Mouse (Mus musculus): ENCODE data around the gene Brca1.

Brca1 gene

GRCm38 (mm10) chr11:101552476-101553300 is 933 bp upstream of the Brca1 start:
- in situ Hi-C loops (cut with MboI; ENCODE audit: low pct_unique_long_range_greater_than_20kb in 1 of 2, low sequenced_read_pairs in 2 of 2, unreplicated experiment in 1 of 2) = no loop called here

DNA sequence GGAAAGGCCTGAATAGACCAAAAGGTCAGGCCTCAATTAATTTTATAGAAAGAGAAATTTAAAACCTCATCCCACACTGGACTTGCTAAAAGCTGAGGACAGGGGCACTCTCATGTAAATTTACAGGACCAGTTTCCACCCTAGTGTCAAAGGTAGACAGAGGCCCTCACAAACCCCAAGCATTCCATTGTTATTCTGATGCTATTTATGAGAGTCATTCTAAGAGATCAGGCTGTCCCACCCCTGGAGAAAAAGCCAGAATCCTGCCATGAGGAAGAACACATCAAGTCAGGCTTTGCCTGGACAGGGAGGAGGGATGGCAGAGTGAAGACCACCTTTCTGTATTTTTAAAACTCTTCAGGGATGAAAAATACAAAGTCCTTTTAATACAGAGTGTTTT is 3.2 kb downstream of the Brca1 start:
- in situ Hi-C loops (cut with MboI; ENCODE audit: low pct_unique_long_range_greater_than_20kb in 1 of 2, low sequenced_read_pairs in 2 of 2, unreplicated experiment in 1 of 2) = no loop called here

- in situ Hi-C loops (cut with MboI; ENCODE audit: low pct_unique_long_range_greater_than_20kb in 1 of 2, low sequenced_read_pairs in 2 of 2, unreplicated experiment in 1 of 2) = no loop called here
Observed at GRCm38 (mm10) chr11:101544132-101544531, 7.6 kb downstream of the Brca1 start.

GRCm38 (mm10) chr11:101543533-101543932 is 8.2 kb downstream of the Brca1 start:
- in situ Hi-C loops (cut with MboI; ENCODE audit: low pct_unique_long_range_greater_than_20kb in 1 of 2, low sequenced_read_pairs in 2 of 2, unreplicated experiment in 1 of 2) = no loop called here

GRCm38 (mm10) chr11:101526686-101527085 is 25.1 kb downstream of the Brca1 start:
- in situ Hi-C loops (cut with MboI; ENCODE audit: low pct_unique_long_range_greater_than_20kb in 1 of 2, low sequenced_read_pairs in 2 of 2, unreplicated experiment in 1 of 2) = no loop called here

DNA sequence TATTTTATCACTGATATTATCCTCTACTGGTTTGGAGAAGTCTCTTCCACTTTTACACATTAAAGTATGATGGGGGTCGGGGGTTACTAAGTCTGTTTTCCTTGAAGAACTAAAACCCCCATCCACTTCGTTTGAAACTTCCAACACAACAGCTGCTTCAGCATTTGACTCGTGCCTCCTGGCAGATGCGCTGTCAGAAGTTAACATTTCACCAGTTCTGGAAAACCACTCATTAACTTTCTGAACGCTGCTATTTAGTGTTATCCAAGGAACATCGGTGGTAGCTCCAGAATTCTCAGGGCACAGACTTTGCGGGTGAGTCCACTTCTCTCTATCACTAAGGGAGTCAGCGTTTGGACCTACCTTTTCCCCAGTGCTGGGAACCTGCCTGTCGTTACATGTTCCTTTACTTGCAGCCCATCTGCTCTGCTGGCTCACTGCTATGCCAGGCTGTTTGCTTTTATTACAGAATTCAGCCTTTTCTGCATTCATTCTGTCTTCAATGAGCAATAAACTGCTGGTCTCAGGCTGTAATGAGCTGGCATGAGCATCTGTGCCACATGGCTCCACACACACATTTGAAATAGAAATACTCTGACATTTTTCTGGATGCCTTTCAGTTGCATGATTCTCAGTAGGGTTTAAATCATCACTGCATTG is 25.7 kb downstream of the Brca1 start:
- in situ Hi-C loops (cut with MboI; ENCODE audit: low pct_unique_long_range_greater_than_20kb in 1 of 2, low sequenced_read_pairs in 2 of 2, unreplicated experiment in 1 of 2) = no loop called here

DNA sequence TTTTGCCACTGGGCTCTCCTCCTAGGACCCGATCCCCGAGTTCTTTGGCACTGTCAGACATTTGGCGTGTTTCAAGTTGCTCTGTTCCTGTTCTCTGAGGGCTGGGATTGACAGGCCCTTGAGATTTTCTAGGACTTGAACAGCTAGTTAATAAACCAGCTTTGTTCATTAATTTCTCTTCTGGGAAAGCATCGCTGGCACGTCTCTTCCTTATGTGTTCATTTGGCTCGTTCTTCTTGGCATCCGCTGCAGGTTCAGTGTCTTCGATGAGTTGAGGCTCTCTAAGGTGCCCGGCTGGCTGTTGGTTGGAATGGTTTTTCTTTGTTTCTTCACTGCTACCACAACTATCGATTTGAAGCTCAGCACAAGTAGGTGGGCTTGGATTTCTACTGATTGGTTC is 26.7 kb downstream of the Brca1 start:
- in situ Hi-C loops (cut with MboI; ENCODE audit: low pct_unique_long_range_greater_than_20kb in 1 of 2, low sequenced_read_pairs in 2 of 2, unreplicated experiment in 1 of 2) = no loop called here

GRCm38 (mm10) chr11:101524446-101524845 is 27.3 kb downstream of the Brca1 start:
- in situ Hi-C loops (cut with MboI; ENCODE audit: low pct_unique_long_range_greater_than_20kb in 1 of 2, low sequenced_read_pairs in 2 of 2, unreplicated experiment in 1 of 2) = no loop called here

- in situ Hi-C loops (cut with MboI; ENCODE audit: low pct_unique_long_range_greater_than_20kb in 1 of 2, low sequenced_read_pairs in 2 of 2, unreplicated experiment in 1 of 2) = no loop called here
Observed at GRCm38 (mm10) chr11:101519364-101519763, 32.4 kb downstream of the Brca1 start.

DNA sequence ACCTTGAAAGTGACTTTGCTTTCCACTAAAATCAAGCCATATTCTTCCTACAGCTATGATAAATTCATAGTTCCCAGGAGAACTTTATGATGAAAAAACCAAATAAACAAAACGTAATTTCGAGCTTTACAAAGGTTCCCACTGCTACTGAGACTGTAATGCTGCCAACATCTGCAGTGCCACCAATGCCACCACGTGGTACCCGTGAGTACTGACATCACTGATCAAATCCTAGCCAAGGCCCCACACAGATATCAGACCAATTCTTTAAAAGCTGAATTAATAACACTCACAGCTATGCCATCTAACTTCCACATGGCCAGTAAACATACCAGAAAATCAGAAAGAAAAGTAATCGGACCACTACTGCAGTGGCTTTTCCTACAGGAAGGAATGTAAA is 32.8 kb downstream of the Brca1 start:
- in situ Hi-C loops (cut with MboI; ENCODE audit: low pct_unique_long_range_greater_than_20kb in 1 of 2, low sequenced_read_pairs in 2 of 2, unreplicated experiment in 1 of 2) = no loop called here

- in situ Hi-C loops (cut with MboI; ENCODE audit: low pct_unique_long_range_greater_than_20kb in 1 of 2, low sequenced_read_pairs in 2 of 2, unreplicated experiment in 1 of 2) = no loop called here
Observed at GRCm38 (mm10) chr11:101507090-101507489, 44.7 kb downstream of the Brca1 start.

DNA sequence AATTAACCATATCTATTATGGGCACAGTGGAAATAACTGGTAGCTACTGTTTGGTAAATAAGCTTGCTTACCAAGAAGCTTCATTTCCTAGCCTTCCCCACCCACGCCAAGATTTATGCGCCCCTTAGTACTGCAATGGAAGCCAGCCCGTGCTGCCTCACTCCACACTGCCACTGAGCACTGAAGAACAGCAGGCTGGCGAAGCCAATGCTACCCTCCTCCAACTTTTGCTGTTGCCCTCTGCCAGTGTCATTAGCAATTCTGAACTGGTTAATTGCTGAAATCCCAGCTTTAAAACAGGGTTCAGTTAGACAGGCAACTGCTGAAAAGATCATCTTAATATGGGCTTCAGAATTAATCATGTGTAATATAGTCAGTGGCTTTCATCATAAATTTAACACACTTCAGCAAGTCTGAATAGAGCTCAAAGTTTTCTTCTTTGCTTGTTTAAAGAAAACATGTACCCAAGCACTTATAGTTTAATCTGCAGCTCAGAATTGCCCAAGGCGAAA is 45.4 kb downstream of the Brca1 start:
- in situ Hi-C loops (cut with MboI; ENCODE audit: low pct_unique_long_range_greater_than_20kb in 1 of 2, low sequenced_read_pairs in 2 of 2, unreplicated experiment in 1 of 2) = no loop called here

- in situ Hi-C loops (cut with MboI; ENCODE audit: low pct_unique_long_range_greater_than_20kb in 1 of 2, low sequenced_read_pairs in 2 of 2, unreplicated experiment in 1 of 2) = no loop called here
Observed at GRCm38 (mm10) chr11:101486126-101486525, 65.6 kb downstream of the Brca1 start.

DNA sequence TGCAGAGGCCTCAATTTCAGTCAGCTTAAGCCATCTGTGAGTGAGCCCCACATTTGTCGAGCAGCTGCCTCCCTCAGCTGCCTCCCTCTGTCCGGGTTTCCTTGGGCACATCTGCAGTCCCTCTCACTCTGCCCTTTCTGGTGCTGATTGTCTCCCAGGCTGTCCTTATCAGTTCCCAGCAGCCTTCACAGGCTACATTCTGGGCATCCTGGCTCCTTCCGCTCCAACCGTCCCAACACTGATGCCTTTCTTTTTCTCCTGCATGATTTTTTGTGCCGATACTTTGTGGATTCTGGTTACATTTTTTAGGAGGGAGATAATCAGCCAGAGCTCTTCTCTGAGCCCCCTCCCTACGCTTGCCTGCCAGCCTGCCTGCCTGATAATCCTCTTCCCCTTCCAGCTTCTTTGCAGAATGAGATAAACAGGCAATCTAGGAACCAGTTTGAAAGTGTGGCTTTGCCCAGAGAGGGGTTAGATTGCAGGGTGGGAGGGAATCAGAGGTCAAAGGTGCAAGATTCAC is 66.2 kb downstream of the Brca1 start:
- in situ Hi-C loops (cut with MboI; ENCODE audit: low pct_unique_long_range_greater_than_20kb in 1 of 2, low sequenced_read_pairs in 2 of 2, unreplicated experiment in 1 of 2) = no loop called here

DNA sequence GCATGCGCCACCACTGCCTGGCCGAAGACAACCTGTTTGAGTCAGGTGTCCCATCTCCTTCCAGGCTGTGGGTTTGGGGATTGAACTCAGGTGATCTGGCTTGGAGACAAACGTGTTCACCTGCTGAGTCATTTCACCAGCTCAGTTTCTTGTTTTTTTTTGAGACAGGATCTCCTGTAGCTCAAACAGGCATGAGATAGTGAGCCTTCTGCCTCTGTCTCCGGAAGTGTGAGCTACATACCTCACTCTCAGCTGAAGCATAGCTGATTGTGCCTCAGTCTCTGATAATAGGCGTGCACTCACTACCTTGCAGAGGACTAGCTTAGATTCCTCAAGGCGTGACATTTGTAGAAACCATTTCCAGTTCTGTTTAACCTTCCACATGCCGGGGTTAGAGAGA is 66.9 kb downstream of the Brca1 start:
- in situ Hi-C loops (cut with MboI; ENCODE audit: low pct_unique_long_range_greater_than_20kb in 1 of 2, low sequenced_read_pairs in 2 of 2, unreplicated experiment in 1 of 2) = no loop called here

DNA sequence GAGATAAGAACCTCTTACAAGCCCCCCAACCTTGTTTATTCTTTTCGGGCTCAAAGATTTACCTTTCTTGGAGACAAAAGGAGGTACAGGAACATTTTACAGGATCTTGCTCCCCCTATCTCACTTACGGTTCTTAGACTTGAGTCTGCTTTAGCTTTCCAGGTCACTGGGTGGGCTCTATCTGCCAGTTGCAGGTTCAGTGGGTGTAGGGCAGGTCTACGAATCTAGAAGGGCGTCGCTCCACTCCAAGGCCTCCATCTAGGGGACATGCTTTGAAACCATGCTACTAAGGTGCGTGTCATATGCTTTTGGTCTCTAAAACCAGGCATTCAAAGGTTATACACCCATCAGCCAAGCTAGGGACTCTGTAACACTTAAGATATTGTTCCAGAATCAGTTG is 67.5 kb downstream of the Brca1 start:
- in situ Hi-C loops (cut with MboI; ENCODE audit: low pct_unique_long_range_greater_than_20kb in 1 of 2, low sequenced_read_pairs in 2 of 2, unreplicated experiment in 1 of 2) = no loop called here

- in situ Hi-C loops (cut with MboI; ENCODE audit: low pct_unique_long_range_greater_than_20kb in 1 of 2, low sequenced_read_pairs in 2 of 2, unreplicated experiment in 1 of 2) = no loop called here
Observed at GRCm38 (mm10) chr11:101483804-101484203, 68.0 kb downstream of the Brca1 start.

DNA sequence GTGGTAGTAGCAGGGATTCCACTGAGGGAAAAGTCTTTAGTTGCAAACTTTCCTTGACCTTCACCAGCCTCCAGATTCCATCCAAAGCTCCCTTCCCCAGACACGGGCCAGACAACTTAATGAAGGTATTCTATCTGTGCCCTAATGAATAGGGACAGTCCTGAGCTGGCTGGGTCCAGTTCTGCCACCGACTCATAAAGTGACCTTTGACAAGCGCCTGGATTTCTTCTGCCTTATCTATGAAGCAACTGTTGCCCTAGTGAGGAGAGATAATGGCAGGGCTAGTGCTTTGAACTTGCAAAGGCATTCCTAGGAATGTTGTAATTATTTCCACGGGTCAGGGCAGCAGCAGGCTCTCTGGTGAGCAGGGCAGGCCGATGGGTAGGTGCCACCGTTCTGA is 70.8 kb downstream of the Brca1 start:
- in situ Hi-C loops (cut with MboI; ENCODE audit: low pct_unique_long_range_greater_than_20kb in 1 of 2, low sequenced_read_pairs in 2 of 2, unreplicated experiment in 1 of 2) = no loop called here

DNA sequence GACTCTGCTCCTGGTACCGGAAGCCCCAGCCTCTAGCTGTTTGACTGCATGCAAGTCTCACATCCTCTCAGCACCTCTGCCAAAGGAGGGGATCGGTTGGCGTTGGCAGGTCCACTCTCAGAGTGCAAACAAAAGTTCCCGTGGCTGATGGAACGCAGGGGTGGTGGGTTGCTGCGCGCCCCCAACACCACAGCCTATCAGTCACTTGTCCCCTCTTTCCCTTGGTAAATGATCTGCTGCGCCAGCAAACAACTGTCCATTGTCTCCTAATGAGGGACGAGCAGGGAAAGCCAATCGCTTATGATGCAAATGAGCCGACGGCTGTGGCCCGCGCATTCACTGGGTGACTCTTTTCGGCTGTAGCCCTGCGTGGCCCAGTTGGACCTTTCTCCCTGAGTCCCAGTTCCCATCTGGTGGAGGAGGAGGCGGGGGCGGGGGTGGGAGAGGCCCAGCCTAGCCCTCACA is 72.6 kb downstream of the Brca1 start:
- in situ Hi-C loops (cut with MboI; ENCODE audit: low pct_unique_long_range_greater_than_20kb in 1 of 2, low sequenced_read_pairs in 2 of 2, unreplicated experiment in 1 of 2) = no loop called here

Data from mouse embryonic stem cell (cell line).